Mouse (Mus musculus) cerebellum, adult 2 months (tissue): Measurements from ENCODE around the gene Mrps23. TPM values are rescaled to one million over a fixed set of nuclear protein-coding genes. Genes with fewer than 3 reads are reported as not detected.

ENCODE experiments used
- DNase-seq, 2 experiments: peaks; one replicate each; pipeline ENCODE4 v3.0.0; 2021
- H3K27ac ChIP-seq: fragments of 200-500 bp; 2 replicates; pipeline ENCODE4 v1.5.1; 2012; ENCODE audit warnings: low read length, control low read depth, inconsistent platforms; ENCODE audit not compliant: insufficient read depth
- H3K27me3 ChIP-seq: fragments of 200-500 bp; 2 replicates; pipeline ENCODE4 v1.6.1; 2012; ENCODE audit warnings: inconsistent platforms, mild to moderate bottlenecking, low read length, moderate library complexity; ENCODE audit not compliant: control insufficient read depth, insufficient read depth
- H3K4me1 ChIP-seq: fragments of 200-500 bp; 2 replicates; pipeline ENCODE4 v1.6.1; 2011; ENCODE audit warnings: low read length; ENCODE audit not compliant: control insufficient read depth, insufficient read depth
- H3K4me3 ChIP-seq: fragments of 200-500 bp; replicated peaks from 2 replicates; pipeline ENCODE3; 2011; ENCODE audit warnings: mild to moderate bottlenecking, low read depth, low read length, control low read depth; ENCODE audit not compliant: insufficient read depth
- CTCF ChIP-seq: fragments of 200-500 bp; IDR thresholded peaks from 2 replicates; pipeline ENCODE4 v1.5.1; 2011; ENCODE audit warnings: low read depth, mild to moderate bottlenecking, control low read depth, low read length, moderate library complexity, borderline replicate concordance; ENCODE audit not compliant: insufficient read depth
- POLR2A ChIP-seq: fragments of 200-500 bp; IDR thresholded peaks from 2 replicates; pipeline ENCODE4 v1.6.1; 2011; ENCODE audit warnings: low read length, control low read depth, borderline replicate concordance; ENCODE audit not compliant: insufficient read depth
- WGBS: fragments of 180-500 bp; shearing (Covaris S2); methylation state at CpG from one replicate; pipeline ENCODE4 v1.1.7; 2018; 5-methylcytosine and 5-hydroxymethylcytosine counted together
- polyA plus RNA-seq: library from polyadenylated mRNA; depleted of rRNA; stranded (reverse); fragments of >200 nt; gene quantifications from 2 replicates; pipeline ENCODE4 v1.2.3, GENCODE M21; 2012

The Mrps23 gene
- polyA plus RNA-seq, 1 experiment, result 90.4 TPM

- no peak overlapping the region; the same call in 1 of the 2 replicates for H3K27ac ChIP-seq
- TF ChIP-seq CTCF, result no peak
- no peak for TF ChIP-seq POLR2A
- no peak overlapping the region for H3K4me3 ChIP-seq
- DNase-seq, result peak in 1 of 2 experiments; percentile 55
- peaks cover 18% of the 10 kb centered on the region for H3K4me1 ChIP-seq
- 3% methylated on average over 16 of the region's 16 CpGs for WGBS
- H3K27me3 ChIP-seq, result no peaks in the 10 kb centered on the region
Measured at GRCm38 (mm10) chr11:88180959-88181619, 23.1 kb upstream of the Mrps23 start.

- WGBS, result 86% methylated on average over 17 of the region's 17 CpGs
- H3K4me1 ChIP-seq, result peaks cover 24% of the 10 kb centered on the region
- no peaks in the 10 kb centered on the region for H3K27me3 ChIP-seq
- H3K27ac ChIP-seq, result no peak overlapping the region
- no peak overlapping the region for H3K4me3 ChIP-seq
- no peak for TF ChIP-seq POLR2A
- no peak for TF ChIP-seq CTCF
- no peak for DNase-seq
Measured at GRCm38 (mm10) chr11:88184632-88185180, 19.5 kb upstream of the Mrps23 start.

GRCm38 (mm10) chr11:88186078-88186946, 17.9 kb upstream of the Mrps23 start:
- Histone ChIP-seq H3K4me3 (no peak overlapping the region), H3K27me3 (no peaks in the 10 kb centered on the region), H3K4me1 (peaks cover 9% of the 10 kb centered on the region), H3K27ac (no peak overlapping the region; the same call in 1 of the 2 replicates)
- TF ChIP-seq POLR2A, result no peak
- TF ChIP-seq CTCF, result no peak
- WGBS, result 80% methylated on average over 14 of the region's 14 CpGs
- DNase-seq, result no peak

- peaks cover 6% of the 10 kb centered on the region; the same call in 1 of the 2 replicates for H3K4me1 ChIP-seq
- H3K4me3 ChIP-seq, result no peak overlapping the region
- no peaks in the 10 kb centered on the region for H3K27me3 ChIP-seq
- no peak for DNase-seq
- 48% methylated on average over 2 of the region's 2 CpGs for WGBS
- TF ChIP-seq CTCF (no peak), POLR2A (no peak)
- peak overlapping the region; percentile 71; the same call in 1 of the 2 replicates for H3K27ac ChIP-seq
Measured at GRCm38 (mm10) chr11:88186947-88187243, 17.3 kb upstream of the Mrps23 start.

- Histone ChIP-seq H3K27ac (peak overlapping the region; percentile 71), H3K4me1 (peaks cover 6% of the 10 kb centered on the region; the same call in 1 of the 2 replicates), H3K4me3 (peak overlapping the region; percentile 56), H3K27me3 (no peaks in the 10 kb centered on the region)
- DNase-seq, result peak; percentile 92 to 94
- WGBS, result 2% methylated on average over 25 of the region's 25 CpGs
- TF ChIP-seq CTCF (peak; percentile 98), POLR2A (peak; percentile 31; the same call in 1 of the 2 replicates)
Measured at GRCm38 (mm10) chr11:88187417-88188133, 16.6 kb upstream of the Mrps23 start.

GRCm38 (mm10) chr11:88188216-88188615, 16.0 kb upstream of the Mrps23 start:
- peak overlapping the region; percentile 67 for H3K27ac ChIP-seq
- DNase-seq, result no peak

GRCm38 (mm10) chr11:88188635-88189034, 15.6 kb upstream of the Mrps23 start:
- no peak overlapping the region for H3K27ac ChIP-seq
- peaks cover 6% of the 10 kb centered on the region; the same call in 1 of the 2 replicates for H3K4me1 ChIP-seq
- no peak for DNase-seq
- H3K27me3 ChIP-seq, result no peaks in the 10 kb centered on the region
- 91% methylated on average over 7 of the region's 7 CpGs for whole genome bisulfite sequencing
- TF ChIP-seq POLR2A (no peak), CTCF (no peak)
- no peak overlapping the region for H3K4me3 ChIP-seq

More at GRCm38 (mm10) chr11:88188216-88188615, 16.0 kb upstream of the Mrps23 start:
- TF ChIP-seq POLR2A, result no peak
- TF ChIP-seq CTCF, result no peak
- H3K4me1 ChIP-seq, result peaks cover 6% of the 10 kb centered on the region; the same call in 1 of the 2 replicates
- peak overlapping the region; percentile 56 for H3K4me3 ChIP-seq
- no peaks in the 10 kb centered on the region for H3K27me3 ChIP-seq
- WGBS, result 57% methylated on average over 8 of the region's 8 CpGs
